Mouse (Mus musculus): ENCODE data around the gene Dis3l2. TPM values are rescaled to one million over a fixed set of nuclear protein-coding genes. Genes with fewer than 3 reads are reported as not detected.

Dis3l2 gene
- total RNA-seq, 4 experiments from 2014 or later: 15.3 to 25.2 (median 19.6) TPM

GRCm38 (mm10) chr1:86733160-86733821 lies 29.7 kb downstream of the Dis3l2 start:
- no peak for DNase-seq

DNA sequence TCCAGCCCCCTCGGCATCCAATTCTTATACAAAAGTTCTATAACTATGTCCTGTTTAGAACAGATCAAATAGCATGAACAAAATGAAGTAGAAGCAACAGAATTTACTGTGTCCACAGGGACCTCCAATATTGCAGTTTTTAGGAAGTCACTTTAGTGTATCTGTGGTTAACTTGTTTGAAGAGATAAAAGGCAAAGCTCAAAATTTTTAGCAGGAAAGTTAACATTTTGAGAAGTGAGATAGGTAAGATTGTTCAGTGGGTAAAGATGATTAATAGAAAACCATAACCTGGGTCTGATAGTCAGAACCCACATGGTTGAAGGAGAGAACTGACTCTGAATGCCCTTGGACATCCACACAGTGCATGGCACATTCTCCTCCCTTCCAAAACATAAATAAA lies 32.8 kb downstream of the Dis3l2 start:
- DNase-seq: no peak

GRCm38 (mm10) chr1:86742896-86743295 lies 39.3 kb downstream of the Dis3l2 start:
- no peak for DNase-seq

- DNase-seq: no peak
Measured at GRCm38 (mm10) chr1:86747034-86747433, 43.4 kb downstream of the Dis3l2 start.

DNA sequence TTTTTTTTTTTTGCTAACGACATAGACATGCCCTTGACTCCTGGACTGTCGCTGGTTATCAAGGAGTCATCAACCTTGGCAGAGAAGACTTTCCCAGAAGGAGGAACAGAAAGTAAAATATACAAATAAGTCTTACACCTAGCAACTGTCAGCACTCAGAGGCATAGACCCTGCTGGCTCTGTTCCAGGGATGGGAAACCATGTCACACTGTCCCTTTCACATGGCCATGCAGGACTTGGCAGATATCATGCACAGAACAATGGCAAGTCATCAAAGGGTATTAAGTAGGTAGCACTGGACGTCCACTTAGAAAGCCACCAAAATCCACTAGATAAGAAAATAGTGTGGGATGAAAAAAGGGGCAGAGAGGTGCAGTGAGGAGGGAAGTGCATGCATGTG lies 46.5 kb downstream of the Dis3l2 start:
- no peak for DNase-seq

GRCm38 (mm10) chr1:86753416-86753815 lies 49.8 kb downstream of the Dis3l2 start:
- DNase-seq: no peak

- DNase-seq: no peak
Measured at GRCm38 (mm10) chr1:86754335-86754734, 50.7 kb downstream of the Dis3l2 start.

- DNase-seq: no peak
Measured at GRCm38 (mm10) chr1:86758091-86758490, 54.5 kb downstream of the Dis3l2 start.

GRCm38 (mm10) chr1:86762161-86762560 lies 58.6 kb downstream of the Dis3l2 start:
- DNase-seq: no peak

- DNase-seq: no peak
Measured at GRCm38 (mm10) chr1:86801241-86801640, 97.6 kb downstream of the Dis3l2 start.

GRCm38 (mm10) chr1:86811756-86812155 lies 108.1 kb downstream of the Dis3l2 start:
- DNase-seq: no peak

GRCm38 (mm10) chr1:86822266-86822665 lies 118.7 kb downstream of the Dis3l2 start:
- peak; percentile 34 for DNase-seq

DNA sequence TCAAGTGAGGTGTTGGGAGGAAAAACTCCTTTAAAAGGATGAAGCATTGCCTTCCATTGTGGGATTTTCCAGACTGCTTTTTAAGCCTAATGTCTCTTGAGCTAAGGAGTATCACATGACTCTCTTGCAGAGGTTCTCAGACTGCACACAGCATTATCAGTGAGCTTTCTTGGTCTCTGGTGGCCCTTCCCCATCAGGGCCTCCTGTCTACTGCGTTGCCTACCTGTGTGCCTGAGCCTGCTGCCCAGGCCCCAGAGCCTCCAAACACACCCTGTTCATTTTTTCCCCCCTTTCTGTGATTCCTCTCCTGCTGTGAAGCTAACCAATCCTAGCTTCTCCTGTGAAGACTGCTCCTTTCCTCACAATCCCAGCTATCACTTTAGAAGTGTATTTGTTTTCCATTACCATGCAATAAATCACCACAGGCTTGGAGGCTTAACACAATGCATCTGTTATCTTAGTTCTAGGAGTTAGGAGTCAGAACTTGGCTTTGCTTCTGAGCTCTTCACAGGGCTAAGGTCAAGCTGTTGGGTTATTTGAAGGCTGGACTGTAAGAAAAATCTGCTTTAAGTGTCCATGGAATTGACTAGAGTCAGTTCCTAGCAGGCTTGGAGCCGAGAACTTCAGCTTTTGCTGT lies 130.9 kb downstream of the Dis3l2 start:
- no peak for DNase-seq

- no peak for DNase-seq
Measured at GRCm38 (mm10) chr1:86834988-86835387, 131.4 kb downstream of the Dis3l2 start.

DNA sequence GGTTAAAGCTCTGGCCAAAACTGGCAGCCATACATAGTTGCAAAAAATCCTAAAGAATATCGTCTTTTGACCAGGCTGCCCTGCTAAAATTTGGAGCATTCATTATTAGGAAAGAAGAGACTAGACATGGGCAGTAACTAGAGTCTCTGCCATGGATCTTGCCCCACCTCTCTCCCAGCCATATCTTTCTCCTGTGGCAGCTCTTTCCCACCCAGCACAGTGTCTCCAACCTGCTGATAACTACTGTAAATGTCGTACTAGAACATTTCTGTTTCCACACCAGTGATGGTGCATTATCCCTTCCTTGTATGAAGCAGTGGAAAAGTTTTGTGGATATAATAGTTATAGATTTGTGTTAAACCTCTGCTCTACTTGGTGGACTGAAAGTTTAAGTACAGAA lies 147.1 kb downstream of the Dis3l2 start:
- DNase-seq: no peak

DNA sequence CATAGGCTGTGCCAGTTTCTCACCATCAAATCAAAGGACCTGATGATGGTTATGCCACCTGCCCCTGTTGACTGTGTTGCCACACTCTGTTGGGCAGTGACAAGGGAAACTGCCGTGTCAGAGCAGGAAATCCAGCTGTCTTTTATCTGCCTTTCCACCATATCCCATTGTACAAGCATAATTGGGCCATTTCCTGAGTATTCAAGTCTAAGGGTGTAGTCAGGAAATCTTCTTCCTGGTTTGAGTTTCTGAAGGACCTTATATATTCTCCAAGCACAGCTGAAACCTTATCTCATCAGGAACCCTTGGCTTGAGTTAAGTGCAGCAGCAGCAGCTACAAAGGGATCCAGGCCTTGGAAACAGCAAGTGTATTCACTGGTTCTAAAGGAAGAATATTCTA lies 155.3 kb downstream of the Dis3l2 start:
- DNase-seq: no peak

GRCm38 (mm10) chr1:86859371-86859770 lies 155.8 kb downstream of the Dis3l2 start:
- DNase-seq: no peak

DNA sequence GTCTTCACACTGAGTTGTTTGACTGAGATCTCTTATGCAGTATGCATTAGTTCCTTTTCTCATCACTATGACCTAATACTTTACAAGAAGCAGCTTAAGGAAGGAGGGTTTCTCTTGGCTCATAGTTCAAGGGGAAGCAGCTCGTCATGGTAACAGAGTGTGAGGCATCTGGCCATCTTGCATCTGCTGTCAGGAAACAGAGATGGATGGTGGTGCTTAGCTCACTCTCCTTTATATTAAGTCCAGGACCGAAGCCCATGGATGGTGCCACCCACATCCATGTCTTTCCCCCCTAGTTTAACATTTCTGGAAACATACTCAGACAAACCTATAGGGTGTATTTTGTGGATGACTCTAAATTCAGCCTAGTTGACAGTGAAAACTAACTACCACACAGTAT lies 170.1 kb downstream of the Dis3l2 start:
- no peak for DNase-seq

- DNase-seq: no peak
Measured at GRCm38 (mm10) chr1:86878743-86879142, 175.1 kb downstream of the Dis3l2 start.

- no peak for DNase-seq
Measured at GRCm38 (mm10) chr1:86879547-86879946, 175.9 kb downstream of the Dis3l2 start.

DNA sequence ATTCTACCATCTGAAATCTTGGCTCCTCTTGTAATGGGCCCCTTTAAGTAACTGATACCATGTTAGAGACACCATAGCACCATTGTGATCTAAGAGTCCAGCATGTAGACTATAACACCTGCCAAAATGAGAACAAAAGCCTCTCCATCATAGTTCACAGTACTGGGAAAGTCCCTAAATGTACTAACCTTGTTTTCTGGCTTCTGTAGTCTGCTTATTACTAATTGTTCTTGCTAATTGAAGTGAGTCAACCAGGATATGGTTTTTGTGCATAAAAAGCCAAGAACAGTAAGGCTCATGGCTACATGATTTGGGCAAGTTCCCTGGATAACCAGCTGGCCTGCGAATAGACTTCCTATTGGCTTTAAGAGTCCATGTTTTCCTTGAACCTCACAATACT lies 183.5 kb downstream of the Dis3l2 start:
- no peak for DNase-seq

DNA sequence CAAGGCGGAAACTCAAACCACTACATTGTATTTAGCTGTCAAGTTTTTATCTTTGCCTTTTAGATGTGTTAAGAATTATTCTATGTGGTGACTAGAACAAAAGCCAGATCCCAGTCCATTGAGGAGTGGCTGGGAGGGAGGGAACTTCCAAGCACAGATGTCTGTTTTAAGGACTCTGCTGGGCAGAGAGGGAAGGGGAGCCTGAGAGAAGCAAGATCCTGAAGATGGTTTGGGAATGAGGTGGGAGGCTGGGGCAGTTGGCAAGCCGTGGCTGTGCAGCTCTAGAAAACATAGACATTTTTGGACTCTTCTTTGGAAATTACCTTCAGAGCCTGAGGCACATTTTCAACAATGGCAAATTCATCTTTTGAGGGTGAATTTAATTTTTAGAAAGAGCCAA lies 208.9 kb downstream of the Dis3l2 start:
- DNase-seq: no peak

DNA sequence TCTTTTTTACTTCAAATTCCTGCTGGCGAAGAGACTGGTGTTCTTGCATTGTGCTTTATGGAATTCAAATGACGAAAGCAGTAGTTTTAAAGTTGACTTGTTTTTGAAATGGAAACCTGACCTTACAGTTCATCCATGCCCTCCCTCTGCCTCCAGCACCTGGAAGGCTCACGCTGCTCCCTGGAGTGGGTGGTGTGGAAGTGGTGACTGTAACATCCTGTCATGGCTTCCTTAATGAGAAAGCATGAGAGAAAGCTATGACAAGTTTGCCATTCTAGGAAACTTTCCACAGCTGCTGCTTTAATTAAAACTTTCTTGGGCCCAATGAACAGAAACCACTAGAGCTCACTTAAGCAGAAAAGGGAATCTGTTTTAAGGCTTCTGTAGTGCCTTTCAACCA lies 210.3 kb downstream of the Dis3l2 start:
- DNase-seq: no peak

- no peak for DNase-seq
Measured at GRCm38 (mm10) chr1:86914697-86915096, 211.1 kb downstream of the Dis3l2 start.
